8 mouse cellular contexts compared by ENCODE assay signal in the genomic region with DNA sequence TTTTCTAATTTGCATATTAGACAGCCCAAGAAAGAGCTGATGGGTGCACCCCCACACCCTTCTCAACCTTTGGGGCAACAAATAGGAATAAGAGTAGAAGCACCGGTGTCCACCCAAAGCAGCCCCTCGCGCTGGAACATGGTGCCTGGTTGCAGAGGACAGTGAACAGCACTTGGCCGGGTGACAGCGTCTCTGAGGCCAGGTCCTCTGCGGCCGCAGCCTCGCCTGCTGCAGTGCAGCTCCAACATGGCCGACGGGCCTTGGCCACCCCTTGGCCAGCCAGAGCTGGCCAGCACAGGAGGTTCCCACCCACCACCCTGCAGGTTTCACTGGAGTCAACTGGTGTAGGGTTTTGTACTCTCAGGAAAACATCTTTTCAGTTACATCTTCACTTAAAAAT. TPM values are rescaled to one million over a fixed set of nuclear protein-coding genes. Genes with fewer than 3 reads are reported as not detected.
DNase-seq lines count a peak whose midpoint lies in the region; ATAC-seq lines count a peak whose summit lies in the region.

No protein-coding gene starts in this region.

- H3K4me2 ChIP-seq in midbrain, embryonic 16.5 days (ENCODE audit: low read length) = peak overlapping the region; percentile 34
- no peak overlapping the region for H3K4me2 ChIP-seq in midbrain, embryonic 11.5 days
- H3K4me2 ChIP-seq in stomach, embryonic 15.5 days = peak overlapping the region; percentile 40

- no peak for ATAC-seq in midbrain, embryonic 16.5 days
- ATAC-seq in midbrain, embryonic 11.5 days (ENCODE audit: low FRiP score) = no peak
- no peak for ATAC-seq in stomach, embryonic 15.5 days (ENCODE audit: insufficient read depth, low FRiP score, low read depth)

- no peaks in the 10 kb centered on the region for H3K9me3 ChIP-seq in midbrain, embryonic 16.5 days (replicated peaks; ENCODE audit: control insufficient read depth, low read length, poor library complexity, severe bottlenecking)
- no peaks in the 10 kb centered on the region for H3K9me3 ChIP-seq in midbrain, embryonic 11.5 days (ENCODE audit: control insufficient read depth, low read length)
- H3K9me3 ChIP-seq in stomach, embryonic 15.5 days = no peaks in the 10 kb centered on the region

- H3K27ac ChIP-seq in midbrain, embryonic 16.5 days (ENCODE audit: low read length) = peak overlapping the region; percentile 0; the same call in 1 of the 2 replicates
- H3K27ac ChIP-seq in midbrain, embryonic 11.5 days (ENCODE audit: low read depth, low read length) = no peak overlapping the region
- H3K27ac ChIP-seq in stomach, embryonic 15.5 days = no peak overlapping the region

- H3K4me3 ChIP-seq in midbrain, embryonic 16.5 days (ENCODE audit: low read depth, low read length) = no peak overlapping the region
- H3K4me3 ChIP-seq in midbrain, embryonic 11.5 days (ENCODE audit: low read depth, low read length) = no peak overlapping the region
- H3K4me3 ChIP-seq in stomach, embryonic 15.5 days (replicated peaks) = no peak overlapping the region; the same call in 1 of the 2 replicates

- H3K27me3 ChIP-seq in midbrain, embryonic 16.5 days (ENCODE audit: control insufficient read depth, insufficient read depth, low read depth, low read length) = no peaks in the 10 kb centered on the region
- no peaks in the 10 kb centered on the region for H3K27me3 ChIP-seq in midbrain, embryonic 11.5 days (ENCODE audit: control insufficient read depth, insufficient read depth, low read length)
- no peaks in the 10 kb centered on the region for H3K27me3 ChIP-seq in stomach, embryonic 15.5 days (replicated peaks)

- intact Hi-C loops in heart, postnatal 14 days (cut with DNase I) = loop anchor here (5.0 kb wide), 1 partner anchor 83 kb away; a partner anchor contains a TSS

- H3K4me1 ChIP-seq in midbrain, embryonic 16.5 days (ENCODE audit: control insufficient read depth, insufficient read depth, low read length) = peaks cover 44% of the 10 kb centered on the region
- peaks cover 36% of the 10 kb centered on the region for H3K4me1 ChIP-seq in midbrain, embryonic 11.5 days (ENCODE audit: control insufficient read depth, insufficient read depth, low read length)
- peaks cover 34% of the 10 kb centered on the region for H3K4me1 ChIP-seq in stomach, embryonic 15.5 days

- peak overlapping the region; percentile 32; the same call in 1 of the 2 replicates for H3K9ac ChIP-seq in midbrain, embryonic 16.5 days (ENCODE audit: low read depth, low read length)
- H3K9ac ChIP-seq in midbrain, embryonic 11.5 days (ENCODE audit: low read length) = no peak overlapping the region
- H3K9ac ChIP-seq in stomach, embryonic 15.5 days = no peak overlapping the region

- H3K36me3 ChIP-seq in midbrain, embryonic 16.5 days (ENCODE audit: control insufficient read depth, insufficient read depth, low read length) = no peaks in the 10 kb centered on the region
- no peaks in the 10 kb centered on the region for H3K36me3 ChIP-seq in midbrain, embryonic 11.5 days (ENCODE audit: control insufficient read depth, insufficient read depth, low read length)
- no peaks in the 10 kb centered on the region for H3K36me3 ChIP-seq in stomach, embryonic 15.5 days

- 83% methylated on average over 10 of the region's 10 CpGs for WGBS in midbrain, embryonic 16.5 days
- WGBS in midbrain, embryonic 11.5 days = 84% methylated on average over 10 of the region's 10 CpGs
- 70% methylated on average over 10 of the region's 10 CpGs for WGBS in stomach, embryonic 15.5 days

- DNase-seq in heart, adult 11 months = peak; percentile 94
- DNase-seq in heart, adult 8-10 months (ENCODE audit: low spot score) = no peak
- DNase-seq in midbrain, embryonic 11.5 days (ENCODE audit: low spot score, missing footprints) = no peak
- DNase-seq in heart, postnatal 14 days = peak; percentile 52 to 53
- DNase-seq in left cerebral cortex, adult 8-10 months (ENCODE audit: low spot score in 2 of 2) = no peak
- DNase-seq in left cerebral cortex, adult 11 months (ENCODE audit: low spot score) = no peak

RNA-seq across cellular contexts. Expression of a gene that starts 12.1 kb away (rescaled TPM):
- total RNA-seq in heart, adult 8-10 months (2022) = 1 to 10 TPM; 1.3 to 1.7 (median 1.5) TPM
- polyA plus RNA-seq in midbrain, embryonic 16.5 days (2015; fragmentation: Nextera tagmentation; extraction: Ambion mirVana) = 11.1 and 15.0 TPM in 2 replicates
- 9.5 and 15.7 TPM in 2 replicates for polyA plus RNA-seq in midbrain, embryonic 11.5 days (2014; fragmentation: Nextera tagmentation; extraction: Ambion mirVana)
- total RNA-seq in heart, postnatal 14 days (2021) = 1 to 10 TPM; 1.7 to 1.8 TPM
- 37.5 and 62.9 TPM in 2 replicates for polyA plus RNA-seq in stomach, embryonic 15.5 days (2015; fragmentation: Nextera tagmentation; extraction: Ambion mirVana)
- 1 to 10 TPM in 3 of 4 experiments, under 1 TPM in 1; 0.91 to 3.4 (median 1.6) TPM for total RNA-seq in left cerebral cortex, adult 8-10 months (2022)

RNA-seq across cellular contexts. Expression of a gene that starts 50.3 kb away (rescaled TPM):
- 1,000 to 10,000 TPM; 1,172 to 1,307 (median 1,221) TPM for total RNA-seq in heart, adult 8-10 months (2022)
- 1,445 and 1,454 TPM in 2 replicates for polyA plus RNA-seq in midbrain, embryonic 16.5 days (2015; fragmentation: Nextera tagmentation; extraction: Ambion mirVana)
- polyA plus RNA-seq in midbrain, embryonic 11.5 days (2014; fragmentation: Nextera tagmentation; extraction: Ambion mirVana) = 1,087 and 1,162 TPM in 2 replicates
- 1,000 to 10,000 TPM; 1,353 to 1,383 TPM for total RNA-seq in heart, postnatal 14 days (2021)
- polyA plus RNA-seq in stomach, embryonic 15.5 days (2015; fragmentation: Nextera tagmentation; extraction: Ambion mirVana) = 1,615 and 1,630 TPM in 2 replicates
- 1,000 to 10,000 TPM; 1,754 to 1,798 (median 1,783) TPM for total RNA-seq in left cerebral cortex, adult 8-10 months (2022)

Comparison
In these comparisons a context has a peak if more than half of its experiments do, and no peak if none do; other contexts are left out.
1. DNase-seq: peak in heart, adult 11 months (single experiment) and heart, postnatal 14 days (2 of 2); none in heart, adult 8-10 months (single experiment), midbrain, embryonic 11.5 days (single experiment), left cerebral cortex, adult 8-10 months (0 of 2) and left cerebral cortex, adult 11 months (single experiment).